Mouse (Mus musculus): Measurements from ENCODE around the gene Klf4. TPM values are rescaled to one million over a fixed set of nuclear protein-coding genes. Genes with fewer than 3 reads are reported as not detected.

Gene Klf4
- total RNA-seq (2021): 10 to 100 TPM; 29.7 to 42.3 TPM

DNA sequence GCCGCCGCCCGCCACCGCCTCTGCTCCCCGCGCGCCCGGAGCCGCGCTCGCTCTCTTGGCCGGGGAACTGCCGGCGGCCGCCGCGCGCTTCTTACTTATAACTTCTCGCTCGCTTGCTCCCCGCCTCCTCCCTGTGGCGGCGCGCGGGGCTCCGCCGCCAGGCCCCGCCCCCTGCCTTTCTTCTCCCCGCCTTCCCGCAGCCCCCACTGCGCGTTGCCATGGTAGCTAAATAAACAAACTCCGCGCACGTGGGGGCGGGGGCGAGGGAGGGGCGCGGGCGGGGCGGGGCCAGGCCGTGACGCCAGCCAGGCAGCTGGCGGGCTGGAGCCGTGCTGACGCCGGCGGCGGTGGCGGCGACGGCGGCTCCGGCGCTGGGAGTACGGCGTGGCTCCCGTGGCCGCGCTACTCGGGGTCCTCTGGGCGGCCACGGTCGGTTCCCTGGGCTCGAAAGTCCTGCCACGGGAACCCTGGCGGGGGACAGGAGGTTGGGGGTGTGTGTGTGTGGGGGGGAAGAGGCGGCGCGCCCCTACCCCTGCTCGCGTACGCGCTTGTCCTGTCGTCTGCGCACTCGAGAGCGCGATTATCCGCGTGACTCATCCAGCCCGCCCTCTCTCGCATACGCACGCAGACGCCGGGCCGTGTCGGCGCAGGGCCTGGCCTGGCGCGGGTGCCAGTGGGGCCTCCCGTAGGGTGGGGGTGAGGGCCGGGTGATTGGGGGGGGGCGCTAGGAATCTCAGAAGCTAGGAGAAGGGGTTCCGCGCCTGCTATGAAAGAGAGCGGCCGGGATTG lies at the start of gene Klf4:
Gene Klf4 (minus strand): TSS at position 60 of the 789 bp plus-strand sequence.
- intact Hi-C loops (cut with DNase I): loop anchor here (1.0 to 10.0 kb wide), 8 partner anchors 70 to 960 kb away; partner anchors contain the start of gene Rad23b

GRCm38 (mm10) chr4:55571432-55571831 lies 39.2 kb upstream of the Klf4 start:
- intact Hi-C loops (cut with DNase I): no loop called here
- no peak for DNase-seq

More for the DNA sequence above, at the start of gene Klf4:
- peak; percentile 94 to 95 for DNase-seq

- intact Hi-C loops (cut with DNase I): no loop called here
- peak; percentile 7 to 13 for DNase-seq
Measured at GRCm38 (mm10) chr4:55567986-55568385, 35.7 kb upstream of the Klf4 start.

GRCm38 (mm10) chr4:55567575-55567974 lies 35.3 kb upstream of the Klf4 start:
- intact Hi-C loops (cut with DNase I): no loop called here
- DNase-seq: peak in 1 of 2 experiments; percentile 7

DNA sequence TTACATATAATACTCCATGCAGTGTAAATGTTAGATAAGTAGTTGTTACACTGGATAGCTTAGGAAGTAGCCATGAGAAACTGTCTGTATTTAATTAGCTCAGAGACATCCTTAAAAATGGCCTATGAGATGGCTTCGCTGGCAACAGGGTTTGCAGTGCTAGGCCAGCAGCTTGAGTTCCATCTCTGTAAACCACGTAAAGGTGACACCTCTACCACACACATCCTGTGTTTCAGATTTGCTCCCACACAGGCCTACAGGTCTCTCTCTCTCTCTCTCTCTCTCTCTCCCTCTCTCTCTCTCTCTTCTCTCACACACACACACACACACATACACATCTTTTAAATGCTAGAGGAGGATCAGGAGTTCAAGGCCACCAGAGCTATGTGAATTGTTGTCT lies 32.1 kb upstream of the Klf4 start:
- DNase-seq: no peak
- intact Hi-C loops (cut with DNase I): no loop called here

DNA sequence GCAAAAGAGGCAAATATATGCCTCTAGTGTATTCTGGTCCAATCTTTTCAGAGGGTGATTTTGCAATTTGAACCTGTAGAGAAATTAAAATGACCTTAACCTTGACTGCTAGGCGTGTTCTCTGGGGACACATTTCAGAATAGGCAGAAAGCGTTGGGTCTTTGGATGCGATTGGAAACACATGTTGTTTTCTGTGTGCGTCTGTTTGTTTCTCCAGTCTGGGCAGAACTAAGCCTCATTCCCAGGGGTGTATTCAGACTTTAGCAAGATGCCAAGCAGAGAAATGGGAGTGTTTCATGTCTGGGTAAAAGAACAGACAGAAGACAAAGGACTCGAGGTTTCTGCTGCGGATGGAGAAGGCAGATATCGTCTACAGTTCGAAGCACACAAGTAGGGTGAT lies 30.8 kb upstream of the Klf4 start:
- DNase-seq: peak in 1 of 2 experiments; percentile 25
- intact Hi-C loops (cut with DNase I): no loop called here

DNA sequence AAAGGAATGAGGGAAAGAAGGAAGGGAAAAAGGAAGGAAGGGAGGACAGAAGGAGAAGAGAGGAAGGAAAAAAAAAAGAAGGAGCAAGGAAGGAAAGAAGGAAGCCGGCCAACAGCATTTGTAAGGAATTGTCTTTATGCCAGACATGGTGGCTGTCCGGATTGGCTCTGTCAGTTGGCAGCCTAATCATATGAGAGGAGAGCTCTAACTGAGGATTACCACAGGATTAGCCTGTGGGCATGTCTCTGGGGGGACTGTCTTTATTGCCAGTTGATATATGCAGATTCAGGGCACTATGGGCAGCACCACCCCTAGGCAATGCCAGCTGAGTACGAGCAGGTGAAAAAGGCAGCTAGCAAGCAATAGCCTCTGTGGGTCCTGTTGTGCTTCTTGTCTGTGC lies 29.8 kb upstream of the Klf4 start:
- intact Hi-C loops (cut with DNase I): no loop called here
- DNase-seq: no peak

- DNase-seq: no peak
- intact Hi-C loops (cut with DNase I): no loop called here
Measured at GRCm38 (mm10) chr4:55546869-55547268, 14.6 kb upstream of the Klf4 start.

GRCm38 (mm10) chr4:55542753-55543152 lies 10.5 kb upstream of the Klf4 start:
- intact Hi-C loops (cut with DNase I): no loop called here
- DNase-seq: no peak

DNA sequence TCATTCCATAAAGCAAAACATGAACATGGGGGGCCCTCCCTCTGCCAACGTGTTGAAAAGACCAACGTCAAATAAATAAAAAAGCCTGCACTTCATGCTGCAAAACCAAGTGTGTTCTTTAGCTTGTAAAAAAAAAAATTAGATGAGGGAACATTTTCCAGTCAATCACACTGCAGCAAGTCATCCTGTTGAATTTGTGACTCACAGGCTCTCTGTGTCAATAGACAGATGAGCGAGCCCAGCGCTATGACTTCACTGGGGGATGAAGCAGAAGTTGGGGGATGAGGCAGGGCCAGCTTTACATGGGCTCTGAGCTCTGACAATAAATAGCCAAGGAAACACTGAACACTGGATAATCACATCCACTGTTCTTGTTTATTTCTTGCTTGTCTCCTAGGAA lies 9.4 kb upstream of the Klf4 start:
- intact Hi-C loops (cut with DNase I): no loop called here

GRCm38 (mm10) chr4:55541221-55541620 lies 9.0 kb upstream of the Klf4 start:
- DNase-seq: no peak
- intact Hi-C loops (cut with DNase I): no loop called here

More for the DNA sequence above, 9.4 kb upstream of the Klf4 start:
- no peak for DNase-seq

GRCm38 (mm10) chr4:55535012-55535411 lies 2.7 kb upstream of the Klf4 start:
- DNase-seq: no peak
- intact Hi-C loops (cut with DNase I): loop anchor here (10.0 kb wide), 1 partner anchor 290 kb away; no protein-coding TSS in a partner anchor

GRCm38 (mm10) chr4:55534510-55534909 lies 2.2 kb upstream of the Klf4 start:
- intact Hi-C loops (cut with DNase I): loop anchor here (5.0 to 10.0 kb wide), 7 partner anchors 68 to 958 kb away; partner anchors contain the start of gene Rad23b
- no peak for DNase-seq

DNA sequence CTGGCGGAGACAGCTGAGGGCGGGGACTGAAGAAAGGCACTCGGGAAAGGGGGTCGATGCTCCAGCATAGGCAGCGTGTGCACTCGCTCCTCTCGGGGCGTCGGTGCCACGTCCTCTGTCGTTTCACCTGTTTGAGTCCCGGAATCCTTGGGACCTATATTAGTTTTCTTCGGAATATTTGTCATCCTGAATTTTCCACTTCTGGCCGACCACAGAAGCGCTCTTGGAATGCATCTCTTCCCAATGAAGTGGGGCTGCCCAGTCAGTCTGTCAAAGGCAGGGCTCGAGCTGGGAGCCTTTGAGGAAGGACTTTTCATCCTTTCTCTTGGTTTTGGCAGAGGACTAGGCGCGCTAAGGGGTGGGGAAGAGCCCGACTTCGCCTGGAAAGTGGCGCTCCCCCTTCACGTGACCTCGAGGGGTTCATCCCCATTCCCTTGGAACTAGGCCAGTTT lies 1.6 kb upstream of the Klf4 start:
- peak; percentile 38 to 53 for DNase-seq
- intact Hi-C loops (cut with DNase I): loop anchor here (5.0 to 10.0 kb wide), 7 partner anchors 68 to 958 kb away; partner anchors contain the start of gene Rad23b

DNA sequence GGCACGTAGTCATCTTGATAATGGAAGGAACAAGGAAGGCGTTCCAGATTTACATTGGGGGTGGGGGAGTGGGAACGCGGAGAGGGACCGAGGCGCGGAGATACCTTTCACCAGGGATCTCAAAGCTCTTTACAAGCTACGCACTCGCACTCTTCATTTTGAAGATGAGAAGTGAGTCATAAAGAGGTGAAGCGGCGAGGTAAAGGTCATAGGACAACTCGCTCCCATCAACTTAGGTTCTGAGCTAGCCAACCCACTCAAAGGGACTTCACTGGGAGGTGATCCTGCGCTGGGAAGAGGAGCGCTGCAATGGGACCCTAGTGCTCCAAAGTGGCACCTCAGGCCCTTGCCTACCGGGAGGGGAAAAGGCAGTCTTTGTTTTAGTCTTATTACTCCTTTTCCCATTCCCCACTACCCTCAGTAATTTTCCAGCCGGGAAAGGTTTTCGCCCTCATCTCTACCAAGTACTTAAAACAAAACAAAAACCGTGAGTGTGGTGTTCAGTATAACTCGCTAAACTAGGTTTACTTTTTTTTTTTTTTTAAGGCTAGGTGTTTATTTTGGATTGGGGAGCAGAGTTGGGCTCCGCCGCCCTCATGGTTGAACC lies 1.0 kb upstream of the Klf4 start:
- intact Hi-C loops (cut with DNase I): loop anchor here (5.0 to 10.0 kb wide), 7 partner anchors 69 to 959 kb away; partner anchors contain the start of gene Rad23b
- no peak for DNase-seq

DNA sequence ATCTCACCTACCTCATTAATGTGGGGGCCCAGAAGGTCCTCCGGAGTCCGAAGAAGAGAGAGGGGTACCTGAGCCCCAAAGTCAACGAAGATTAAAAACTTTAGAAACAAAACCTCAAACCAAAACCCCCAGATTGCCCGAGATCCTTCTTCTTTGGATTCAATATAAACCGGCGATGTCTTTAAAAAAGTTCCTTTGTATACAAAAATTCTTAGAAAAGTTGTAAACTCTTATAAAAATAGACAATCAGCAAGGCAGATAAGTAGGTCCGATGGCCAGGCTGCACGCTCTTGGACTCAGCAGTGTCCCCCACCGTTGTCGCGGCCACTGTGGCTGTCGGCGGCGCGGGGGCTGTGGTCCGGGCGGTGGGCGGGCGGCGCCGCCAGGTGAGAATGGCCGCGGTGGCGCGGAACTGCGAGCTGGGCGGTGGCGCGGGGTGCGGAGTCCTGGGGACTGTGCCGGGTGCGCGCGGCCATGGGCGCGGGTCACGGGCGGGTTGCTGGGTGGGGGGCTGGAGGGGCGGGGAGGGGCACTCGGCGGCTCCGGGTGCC lies 335 bp downstream of the Klf4 start:
- no peak for DNase-seq
- intact Hi-C loops (cut with DNase I): loop anchor here (1.0 to 10.0 kb wide), 9 partner anchors 70 to 960 kb away; partner anchors contain the start of gene Rad23b

GRCm38 (mm10) chr4:55531096-55531855 lies 990 bp downstream of the Klf4 start:
- DNase-seq: peak; percentile 64 to 76
- intact Hi-C loops (cut with DNase I): loop anchor here (2.0 to 10.0 kb wide), 8 partner anchors 71 to 961 kb away; partner anchors contain the start of gene Rad23b

DNA sequence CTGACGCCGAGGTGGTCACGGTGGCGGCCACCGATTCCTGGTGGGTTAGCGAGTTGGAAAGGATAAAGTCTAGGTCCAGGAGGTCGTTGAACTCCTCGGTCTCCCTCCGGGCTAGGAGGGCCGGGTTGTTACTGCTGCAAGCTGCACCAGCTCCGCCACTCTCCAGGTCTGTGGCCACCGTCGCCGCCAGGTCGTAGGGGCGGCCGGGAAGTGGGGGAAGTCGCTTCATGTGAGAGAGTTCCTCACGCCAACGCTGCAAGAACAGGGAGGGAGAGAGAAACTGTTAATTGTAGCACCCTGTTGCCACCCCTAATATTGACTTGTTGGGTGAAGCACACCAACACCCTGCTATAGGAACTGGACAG lies 1.6 kb downstream of the Klf4 start:
- intact Hi-C loops (cut with DNase I): loop anchor here (2.0 to 10.0 kb wide), 8 partner anchors 72 to 962 kb away; partner anchors contain the start of gene Rad23b
- DNase-seq: no peak

DNA sequence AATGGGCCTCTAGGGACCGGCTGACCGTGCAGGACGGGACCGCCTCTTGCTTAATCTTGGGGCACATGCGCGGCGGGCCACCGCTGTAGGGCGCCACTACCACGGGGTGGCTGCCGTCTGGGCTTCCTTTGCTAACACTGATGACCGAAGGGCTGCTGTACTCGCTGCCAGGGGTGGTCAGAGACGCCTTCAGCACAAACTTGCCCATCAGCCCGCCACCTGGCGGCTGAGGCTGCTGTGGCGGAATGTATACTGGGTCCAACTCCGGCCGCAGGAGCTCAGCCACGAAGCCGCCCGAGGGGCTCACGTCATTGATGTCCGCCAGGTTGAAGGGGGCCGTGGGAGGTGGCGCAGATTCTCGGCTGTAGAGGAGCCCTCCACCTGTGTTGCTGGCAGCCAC lies 2.0 kb downstream of the Klf4 start:
- peak; percentile 77 to 83 for DNase-seq
- intact Hi-C loops (cut with DNase I): loop anchor here (2.0 to 10.0 kb wide), 8 partner anchors 72 to 962 kb away; partner anchors contain the start of gene Rad23b

GRCm38 (mm10) chr4:55528404-55528803 lies 3.9 kb downstream of the Klf4 start:
- intact Hi-C loops (cut with DNase I): no loop called here
- no peak for DNase-seq
